Mouse (Mus musculus) MEL (cell line): ENCODE data around the gene Dand5.

Experiments
- BHLHE40 ChIP-seq: IDR thresholded peaks from 2 replicates; pipeline ENCODE4 v1.6.1; 2012; ENCODE audit warnings: low read depth, mild to moderate bottlenecking, inconsistent platforms, low read length, improper control_type of control experiment, borderline replicate concordance
- CTCF ChIP-seq, 3 experiments: IDR thresholded peaks in 2 of 3; conservative IDR thresholded peaks in 1 of 3; 2 replicates each; pipeline ENCODE4 v1.5.1; 2011 to 2012; ENCODE audit warnings: low read length in 3 of 3, low read depth in 2 of 3, mild to moderate bottlenecking in 2 of 3, improper control_type of control experiment in 1 of 3, inconsistent platforms in 1 of 3, mixed read lengths in 1 of 3, moderate library complexity in 1 of 3; ENCODE audit not compliant: control insufficient read depth in 1 of 3, insufficient read depth in 1 of 3, poor library complexity in 1 of 3, severe bottlenecking in 1 of 3
- E2F4 ChIP-seq: IDR thresholded peaks from 2 replicates; pipeline ENCODE4 v1.6.1; 2011; ENCODE audit warnings: low read depth, low read length, improper control_type of control experiment, borderline replicate concordance
- EP300 ChIP-seq, 2 experiments: IDR thresholded peaks; 2 replicates each; pipeline ENCODE4 v1.6.1; 2011; ENCODE audit warnings: improper control_type of control experiment in 2 of 2, low read length in 2 of 2, low read depth in 1 of 2, mild to moderate bottlenecking in 1 of 2
- GATA1 ChIP-seq: IDR thresholded peaks from 2 replicates; pipeline ENCODE4 v1.6.1; 2011; ENCODE audit warnings: low read depth, low read length, improper control_type of control experiment
- JUND ChIP-seq: IDR thresholded peaks from 2 replicates; pipeline ENCODE4 v1.6.1; 2011; ENCODE audit warnings: low read depth, mild to moderate bottlenecking, improper control_type of control experiment, low read length
- MEF2A ChIP-seq: IDR thresholded peaks from 2 replicates; pipeline ENCODE4 v1.6.1; 2014; ENCODE audit warnings: low read depth, mild to moderate bottlenecking, inconsistent platforms, low read length, improper control_type of control experiment; ENCODE audit not compliant: poor library complexity, insufficient replicate concordance, severe bottlenecking; ENCODE audit errors: extremely low read depth
- NRF1 ChIP-seq: IDR thresholded peaks from 2 replicates; pipeline ENCODE4 v1.6.1; 2014; ENCODE audit warnings: low read depth, mild to moderate bottlenecking, inconsistent platforms, low read length, improper control_type of control experiment, moderate library complexity; ENCODE audit not compliant: poor library complexity, insufficient read depth, severe bottlenecking
- POLR2A ChIP-seq, 2 experiments: IDR thresholded peaks; 2 replicates each; pipeline ENCODE4 v1.6.1; 2011 to 2012; ENCODE audit warnings: low read length in 2 of 2, mild to moderate bottlenecking in 2 of 2, control low read depth in 1 of 2, improper control_type of control experiment in 1 of 2, low read depth in 1 of 2, moderate library complexity in 1 of 2; ENCODE audit not compliant: control insufficient read depth in 1 of 2, insufficient read depth in 1 of 2, poor library complexity in 1 of 2
- POLR2AphosphoS2 ChIP-seq: IDR thresholded peaks from 2 replicates; pipeline ENCODE4 v1.6.1; 2011; ENCODE audit warnings: low read length, improper control_type of control experiment
- POLR2AphosphoS5 ChIP-seq: IDR thresholded peaks from 2 replicates; pipeline ENCODE4 v1.6.1; 2012; ENCODE audit warnings: low read depth, borderline replicate concordance, mild to moderate bottlenecking, inconsistent platforms, low read length, moderate library complexity, mixed read lengths
- TAL1 ChIP-seq: IDR thresholded peaks from 2 replicates; pipeline ENCODE4 v1.6.1; 2012; ENCODE audit warnings: mild to moderate bottlenecking, inconsistent platforms, low read length, moderate library complexity, mixed read lengths
- USF1 ChIP-seq: IDR thresholded peaks from 2 replicates; pipeline ENCODE4 v1.6.1; 2014; ENCODE audit warnings: low read depth, mild to moderate bottlenecking, inconsistent platforms, low read length, improper control_type of control experiment, moderate library complexity
- USF2 ChIP-seq, 2 experiments: IDR thresholded peaks; 2 replicates each; pipeline ENCODE4 v1.6.1; 2011 to 2012; ENCODE audit warnings: improper control_type of control experiment in 2 of 2, low read length in 2 of 2, borderline replicate concordance in 1 of 2, inconsistent platforms in 1 of 2, low read depth in 1 of 2, mild to moderate bottlenecking in 1 of 2; ENCODE audit not compliant: insufficient read depth in 1 of 2

DNA sequence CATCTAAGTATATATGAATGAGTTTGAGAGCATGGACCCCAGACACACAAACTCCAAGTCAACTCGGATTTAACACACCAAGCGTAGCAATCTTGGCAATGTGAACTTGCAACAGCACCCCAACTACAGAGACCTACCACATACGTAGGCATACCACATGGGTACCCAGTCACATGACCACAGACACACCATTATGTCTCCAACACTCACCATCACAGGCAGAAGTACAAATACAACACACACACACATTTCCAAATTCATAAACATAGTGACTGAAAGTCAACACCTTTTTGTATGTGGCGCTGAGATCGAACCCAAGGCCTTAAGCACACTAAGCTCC, 12.7 kb downstream of the Dand5 start:
- no peak for TF ChIP-seq BHLHE40
- TF ChIP-seq MEF2A: no peak
- peak; percentile 49; the same call in 1 of the 2 replicates for TF ChIP-seq USF1
- no peak for TF ChIP-seq POLR2A (IDR thresholded peaks at IDR 0.05; ENCODE audit: control insufficient read depth in 1 of 2, insufficient read depth in 1 of 2, low read depth in 1 of 2, low read length in 2 of 2, poor library complexity in 1 of 2)
- TF ChIP-seq USF2 (IDR thresholded peaks at IDR 0.05; ENCODE audit: borderline replicate concordance in 1 of 2, insufficient read depth in 1 of 2, low read depth in 1 of 2, low read length in 2 of 2): no peak
- TF ChIP-seq CTCF (IDR thresholded peaks at IDR 0.05 in 2 of 3, conservative IDR thresholded peaks at IDR 0.05 in 1 of 3; ENCODE audit: control insufficient read depth in 1 of 3, insufficient read depth in 1 of 3, low read depth in 2 of 3, low read length in 3 of 3, poor library complexity in 1 of 3, severe bottlenecking in 1 of 3): no peak
- no peak for TF ChIP-seq POLR2AphosphoS2
- no peak for TF ChIP-seq E2F4
- no peak for TF ChIP-seq NRF1
- no peak for TF ChIP-seq EP300 (IDR thresholded peaks at IDR 0.05; ENCODE audit: low read depth in 1 of 2, low read length in 2 of 2)
- TF ChIP-seq POLR2AphosphoS5: no peak
- TF ChIP-seq TAL1: no peak
- no peak for TF ChIP-seq JUND
- no peak for TF ChIP-seq GATA1
